Mouse (Mus musculus): ENCODE data around the gene Fthl17b.
"Not testable (repeated sequence)": the region's sequence is repeated elsewhere in the genome, so short reads cannot be mapped to it uniquely, and the experiment has no call there.

The Fthl17b gene

DNA sequence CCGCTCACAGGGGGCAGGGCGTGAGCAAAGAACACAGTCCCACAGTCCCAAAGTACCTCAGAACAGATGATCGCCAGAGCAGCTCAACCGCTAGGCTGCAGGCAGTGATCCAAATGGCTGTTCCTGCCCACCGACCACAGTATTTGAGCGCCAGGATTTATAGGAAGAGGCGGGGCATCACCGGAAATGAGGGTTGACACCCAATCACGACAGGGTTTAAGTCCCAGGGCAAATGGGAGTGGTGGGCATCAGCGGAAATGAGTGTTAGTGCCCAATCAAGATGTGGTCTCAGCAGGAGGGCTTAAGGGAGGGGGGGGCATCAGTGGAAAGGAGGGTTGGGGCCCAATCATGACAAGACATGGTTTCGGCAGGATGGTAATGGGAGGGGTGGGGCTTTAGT, at the start of gene Fthl17b:
Gene Fthl17b (minus strand): TSS at position 101 of the 400 bp plus-strand sequence.
- DNase-seq = not testable (repeated sequence)

DNA sequence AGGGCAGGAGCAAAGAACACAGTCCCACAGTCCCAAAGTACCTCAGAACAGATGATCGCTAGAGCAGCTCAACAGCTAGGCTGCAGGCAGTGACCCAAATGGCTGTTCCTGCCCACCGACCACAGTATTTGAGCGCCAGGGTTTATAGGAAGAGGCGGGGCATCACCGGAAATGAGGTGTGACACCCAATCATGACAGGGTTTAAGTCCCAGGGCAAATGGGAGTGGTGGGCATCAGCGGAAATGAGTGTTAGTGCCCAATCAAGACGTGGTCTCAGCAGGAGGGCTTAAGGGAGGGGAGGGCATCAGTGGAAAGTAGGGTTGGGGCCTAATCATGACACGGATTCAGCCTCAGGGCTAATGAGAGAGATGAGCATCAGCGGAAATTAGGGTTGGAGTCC, 23.9 kb upstream of the Fthl17b start, which contains the start of gene Fthl17d:
Gene Fthl17d (minus strand): TSS at position 101 of the 400 bp plus-strand sequence.
- DNase-seq = not testable (repeated sequence)

DNA sequence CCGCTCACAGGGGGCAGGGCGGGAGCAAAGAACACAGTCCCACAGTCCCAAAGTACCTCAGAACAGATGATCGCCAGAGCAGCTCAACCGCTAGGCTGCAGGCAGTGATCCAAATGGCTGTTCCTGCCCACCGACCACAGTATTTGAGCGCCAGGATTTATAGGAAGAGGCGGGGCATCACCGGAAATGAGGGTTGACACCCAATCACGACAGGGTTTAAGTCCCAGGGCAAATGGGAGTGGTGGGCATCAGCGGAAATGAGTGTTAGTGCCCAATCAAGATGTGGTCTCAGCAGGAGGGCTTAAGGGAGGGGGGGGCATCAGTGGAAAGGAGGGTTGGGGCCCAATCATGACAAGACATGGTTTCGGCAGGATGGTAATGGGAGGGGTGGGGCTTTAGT, 13.7 kb upstream of the Fthl17b start, which contains the start of gene Fthl17c:
Gene Fthl17c (minus strand): TSS at position 101 of the 400 bp plus-strand sequence.
- not testable (repeated sequence) for DNase-seq

DNA sequence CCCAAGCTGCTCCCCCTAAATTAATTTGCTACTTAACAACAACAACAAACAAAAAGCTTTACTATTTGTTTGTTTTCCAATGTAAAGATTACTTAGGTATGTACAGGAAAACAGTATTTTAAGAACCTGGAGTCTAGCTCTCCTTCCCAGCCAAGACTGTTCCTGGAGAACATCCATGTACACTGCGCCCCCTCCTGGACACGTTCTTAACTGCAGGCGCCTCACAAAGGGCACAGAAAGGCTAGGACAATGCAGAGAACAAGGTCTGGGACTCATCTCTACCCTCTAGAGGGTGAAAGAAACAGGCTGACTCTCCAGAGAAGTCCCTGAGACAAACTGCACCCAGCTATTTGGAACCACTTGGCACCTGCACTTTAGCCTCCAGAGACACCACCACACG, 1.8 kb upstream of the Fthl17b start:
- peak in 1 of 2 experiments; percentile 37 for DNase-seq

DNA sequence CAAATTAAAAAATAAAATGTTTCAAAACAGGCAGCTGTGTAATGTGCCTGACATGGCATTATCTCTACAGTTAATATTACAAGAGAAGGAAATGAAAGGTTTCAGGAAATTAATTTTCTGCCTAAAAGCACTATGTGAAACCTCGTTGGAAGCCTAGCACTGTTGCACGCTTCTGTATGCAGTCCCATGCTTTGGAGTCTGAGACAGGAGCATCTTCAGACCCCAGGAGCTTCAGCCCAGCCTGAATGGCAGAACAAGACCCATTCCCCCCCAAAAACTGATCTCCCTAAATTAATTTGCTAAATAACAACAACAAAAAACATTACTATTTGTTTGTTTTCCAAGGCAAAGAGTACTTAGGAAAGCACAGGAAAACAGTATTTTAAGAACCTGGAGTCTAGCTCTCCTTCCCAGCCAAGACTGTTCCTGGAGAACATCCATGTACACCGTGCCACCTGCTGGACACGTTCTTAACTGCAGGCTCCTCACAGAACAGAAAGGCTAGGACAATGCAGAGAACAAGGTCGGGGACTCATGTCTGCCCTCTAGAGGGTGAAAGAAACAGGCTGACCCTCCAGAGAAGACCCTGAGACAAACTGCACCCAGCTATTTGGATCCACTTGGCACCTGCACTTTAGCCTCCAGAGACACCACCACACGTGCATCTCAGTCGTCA, 14.5 kb downstream of the Fthl17b start:
- DNase-seq = peak; percentile 84 to 91

DNA sequence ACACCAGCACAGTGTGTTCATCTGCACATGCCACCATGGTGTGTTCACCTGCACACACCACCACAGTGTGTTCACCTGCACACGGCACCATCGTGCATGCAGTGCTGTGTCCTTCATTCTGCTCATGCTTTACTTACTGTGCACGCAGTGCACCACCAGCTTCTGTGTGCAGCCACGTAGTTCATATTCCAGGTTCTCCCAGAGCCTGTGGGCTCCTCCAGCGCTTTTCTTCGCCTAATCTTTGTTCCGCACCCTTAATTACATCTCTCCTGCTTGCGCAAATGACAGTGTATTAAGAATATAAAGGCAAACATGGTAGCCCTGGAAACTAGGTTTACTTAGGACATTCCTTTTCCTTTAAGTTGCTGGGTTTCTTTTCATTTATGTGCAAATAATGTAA, 18.7 kb downstream of the Fthl17b start:
- no peak for DNase-seq

DNA sequence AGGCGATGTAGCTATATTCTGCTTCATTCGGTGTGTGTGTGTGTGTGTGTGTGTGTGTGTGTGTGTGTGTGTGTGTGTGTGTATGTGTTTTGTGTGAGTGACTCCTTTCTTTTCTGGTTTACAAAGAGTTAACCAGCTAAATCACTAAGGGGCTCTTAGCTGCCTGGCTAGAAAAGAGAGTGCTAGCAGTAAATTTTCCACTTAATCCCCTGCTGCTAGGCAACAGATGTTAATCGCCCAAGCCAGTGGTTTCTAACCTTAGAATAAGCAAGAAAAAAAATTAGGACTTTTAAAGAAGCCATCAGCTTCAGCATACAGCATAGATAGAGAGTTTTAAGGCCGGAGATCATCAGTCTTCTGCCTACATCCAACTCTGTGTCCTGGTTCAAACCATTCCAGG, 35.5 kb downstream of the Fthl17b start:
- no peak for DNase-seq

DNA sequence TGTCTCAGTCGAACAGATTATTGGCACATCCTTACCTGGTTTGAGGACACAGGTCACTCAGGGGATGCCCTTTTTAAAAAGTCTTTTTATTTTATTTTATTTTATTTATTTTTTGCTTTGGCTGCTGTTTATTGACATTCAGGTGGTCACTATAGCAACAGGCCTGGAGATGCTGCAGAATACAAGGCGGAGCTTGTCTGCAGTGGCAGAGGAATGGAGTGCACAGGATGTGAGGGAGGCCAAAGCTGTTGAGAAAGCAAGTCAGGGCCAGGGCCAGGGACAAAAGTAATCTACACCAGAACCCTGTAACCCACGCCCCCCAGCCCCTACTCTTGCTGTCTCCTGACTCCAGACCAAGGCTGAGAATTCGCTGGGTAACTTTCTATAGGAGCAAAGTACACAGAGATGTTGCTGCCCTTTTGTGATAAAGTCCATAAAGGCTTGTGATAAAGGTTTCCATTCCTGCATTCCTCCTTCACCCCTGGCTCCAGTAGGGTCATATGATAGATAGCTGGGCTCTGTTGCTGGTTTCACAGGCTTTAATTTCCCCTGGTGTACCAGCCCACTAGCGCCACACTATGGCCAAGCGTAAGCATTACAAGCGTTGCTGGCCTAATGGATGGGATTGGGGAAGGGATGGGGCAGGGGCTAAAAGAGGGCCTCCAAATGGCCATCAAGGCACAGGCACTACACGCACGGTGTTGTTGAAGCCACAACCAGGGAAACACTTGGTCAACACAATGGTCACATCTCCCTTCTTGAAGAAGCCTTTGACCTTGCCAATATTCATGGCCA, 40.8 kb downstream of the Fthl17b start:
- peak in 1 of 2 experiments; percentile 1 for DNase-seq

DNA sequence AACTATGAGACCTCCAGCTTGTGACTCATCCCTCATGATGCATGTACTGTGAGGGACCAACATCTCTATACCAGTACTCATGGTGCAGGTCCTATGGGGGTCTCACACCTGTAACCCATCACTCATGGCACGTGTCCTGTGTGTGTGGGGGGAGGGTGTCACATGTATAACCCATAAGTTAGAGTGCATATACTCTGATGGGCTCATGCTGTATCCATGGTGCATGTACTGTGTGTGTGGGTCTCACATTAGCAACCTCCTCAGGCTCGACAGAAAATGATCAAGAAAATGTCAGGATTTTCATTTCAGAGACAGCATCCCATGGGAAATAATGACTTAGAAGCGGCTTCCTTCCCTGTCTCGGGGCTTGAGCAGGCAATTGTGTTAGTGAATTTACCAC, 41.7 kb downstream of the Fthl17b start:
- DNase-seq = no peak
